Mouse (Mus musculus) liver, adult 2 months (tissue): Measurements from ENCODE around the gene Stab1.

Experiments
- CTCF ChIP-seq: fragments of 200-500 bp; IDR thresholded peaks from 2 replicates; pipeline ENCODE4 v1.5.1; 2011; ENCODE audit warnings: low read depth, low read length, control low read depth
- POLR2A ChIP-seq: fragments of 200-500 bp; IDR thresholded peaks from 2 replicates; pipeline ENCODE4 v1.6.1; 2011; ENCODE audit warnings: low read length, control low read depth; ENCODE audit not compliant: insufficient read depth; ENCODE audit errors: extremely low read depth

GRCm38 (mm10) chr14:31204844-31205243, 36.4 kb upstream of the Stab1 start:
- TF ChIP-seq CTCF (no peak), POLR2A (no peak)
